Mouse (Mus musculus): Measurements from ENCODE around the gene Tspan3.

Tspan3 gene

GRCm38 (mm10) chr9:56107527-56107926 lies 57.8 kb downstream of the Tspan3 start:
- no peak for DNase-seq

GRCm38 (mm10) chr9:56106274-56107072 lies 58.8 kb downstream of the Tspan3 start:
- no peak for DNase-seq

GRCm38 (mm10) chr9:56104921-56105320 lies 60.4 kb downstream of the Tspan3 start:
- DNase-seq: no peak

- DNase-seq: no peak
These were observed 64.3 kb downstream of the Tspan3 start for GRCm38 (mm10) chr9:56101022-56101421.

GRCm38 (mm10) chr9:56100041-56100522 lies 65.2 kb downstream of the Tspan3 start:
- no peak for DNase-seq

GRCm38 (mm10) chr9:56097584-56098298 lies 67.5 kb downstream of the Tspan3 start:
- no peak for DNase-seq

- peak; percentile 53 to 54 for DNase-seq
These were observed 73.2 kb downstream of the Tspan3 start for GRCm38 (mm10) chr9:56092102-56092501.

GRCm38 (mm10) chr9:56090546-56091225 lies 74.6 kb downstream of the Tspan3 start:
- DNase-seq: peak; percentile 46 to 64

GRCm38 (mm10) chr9:56089778-56090520 lies 75.3 kb downstream of the Tspan3 start, which contains the start of gene Pstpip1:
Pstpip1 (plus strand) TSS chr9:56089962.
- DNase-seq: peak; percentile 90 to 96

GRCm38 (mm10) chr9:56086524-56086923 lies 78.8 kb downstream of the Tspan3 start:
- no peak for DNase-seq
